Mouse (Mus musculus): ENCODE measurements around the gene Tmem9. TPM values are rescaled to one million over a fixed set of nuclear protein-coding genes. Genes with fewer than 3 reads are reported as not detected.

The Tmem9 gene
- polyA plus RNA-seq, 1 experiment from 2014 or later = 93.3 TPM

DNA sequence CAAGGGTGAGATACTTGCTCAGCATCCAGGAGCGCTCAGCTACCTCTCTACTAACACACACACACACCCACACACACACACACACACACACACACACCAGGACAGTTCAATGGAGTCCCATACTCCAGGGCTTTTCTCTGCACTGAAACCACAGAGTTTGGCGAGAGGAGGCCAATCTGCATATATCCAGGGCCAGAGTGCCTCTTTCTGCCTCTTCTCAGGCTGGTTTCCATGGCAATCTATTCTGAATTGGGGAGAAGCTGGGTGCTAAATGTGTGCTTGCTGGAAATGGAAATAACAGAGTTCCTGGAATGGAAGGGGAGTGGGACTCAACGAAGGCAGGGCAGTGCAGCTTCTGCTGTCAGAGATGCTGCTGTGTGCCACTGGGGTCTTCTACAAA lies 47.8 kb downstream of the Tmem9 start:
- H3K36me3 ChIP-seq (ENCODE audit: control insufficient read depth, insufficient read depth, low read length) = no peaks in the 10 kb centered on the region
- ATAC-seq (ENCODE audit: low read depth) = no peak
- WGBS = 71% methylated on average over 3 of the region's 3 CpGs
- no peak overlapping the region for H3K4me3 ChIP-seq (ENCODE audit: low read depth, low read length)
- H3K27me3 ChIP-seq (replicated peaks; ENCODE audit: control insufficient read depth, insufficient read depth, low read length) = peaks cover 16% of the 10 kb centered on the region
- H3K9ac ChIP-seq (ENCODE audit: low read depth, low read length) = no peak overlapping the region
- no peak overlapping the region for H3K4me2 ChIP-seq (ENCODE audit: low read depth, low read length)
- no peak overlapping the region for H3K27ac ChIP-seq (replicated peaks; ENCODE audit: low read depth, low read length)
- no peaks in the 10 kb centered on the region for H3K9me3 ChIP-seq (ENCODE audit: control insufficient read depth, low read length)
- DNase-seq (ENCODE audit: low spot score) = no peak
- no peaks in the 10 kb centered on the region; the same call in 1 of the 2 replicates for H3K4me1 ChIP-seq (ENCODE audit: control insufficient read depth, insufficient read depth, low read length)

DNA sequence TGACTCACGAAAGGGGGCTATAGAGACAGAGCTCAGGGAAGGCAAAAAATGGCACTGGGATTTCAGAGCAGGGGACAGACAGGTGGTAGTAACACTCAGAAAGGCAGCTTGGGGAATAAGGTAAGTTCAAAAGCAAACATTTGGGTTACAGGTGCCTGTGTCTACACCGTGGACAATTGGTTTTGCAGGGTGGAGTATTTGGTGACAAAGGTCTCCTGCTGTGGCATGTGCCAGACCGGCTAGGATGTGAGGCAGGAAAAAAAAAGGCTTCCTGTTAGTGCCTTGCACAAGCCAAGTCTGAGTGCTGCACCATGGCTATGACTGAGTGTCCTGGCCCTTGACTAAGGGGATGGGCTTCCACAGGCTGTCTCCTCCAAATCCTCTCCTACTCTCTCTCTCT lies 50.6 kb downstream of the Tmem9 start:
- Histone ChIP-seq H3K36me3 (ENCODE audit: control insufficient read depth, insufficient read depth, low read length) (no peaks in the 10 kb centered on the region), H3K27ac (replicated peaks; ENCODE audit: low read depth, low read length) (no peak overlapping the region), H3K4me3 (ENCODE audit: low read depth, low read length) (no peak overlapping the region), H3K9me3 (ENCODE audit: control insufficient read depth, low read length) (no peaks in the 10 kb centered on the region), H3K27me3 (replicated peaks; ENCODE audit: control insufficient read depth, insufficient read depth, low read length) (no peaks in the 10 kb centered on the region), H3K4me2 (ENCODE audit: low read depth, low read length) (no peak overlapping the region), H3K4me1 (ENCODE audit: control insufficient read depth, insufficient read depth, low read length) (no peaks in the 10 kb centered on the region), H3K9ac (ENCODE audit: low read depth, low read length) (no peak overlapping the region)
- 48% methylated on average over 3 of the region's 3 CpGs for WGBS
- ATAC-seq (ENCODE audit: low read depth) = no peak
- no peak for DNase-seq (ENCODE audit: low spot score)

DNA sequence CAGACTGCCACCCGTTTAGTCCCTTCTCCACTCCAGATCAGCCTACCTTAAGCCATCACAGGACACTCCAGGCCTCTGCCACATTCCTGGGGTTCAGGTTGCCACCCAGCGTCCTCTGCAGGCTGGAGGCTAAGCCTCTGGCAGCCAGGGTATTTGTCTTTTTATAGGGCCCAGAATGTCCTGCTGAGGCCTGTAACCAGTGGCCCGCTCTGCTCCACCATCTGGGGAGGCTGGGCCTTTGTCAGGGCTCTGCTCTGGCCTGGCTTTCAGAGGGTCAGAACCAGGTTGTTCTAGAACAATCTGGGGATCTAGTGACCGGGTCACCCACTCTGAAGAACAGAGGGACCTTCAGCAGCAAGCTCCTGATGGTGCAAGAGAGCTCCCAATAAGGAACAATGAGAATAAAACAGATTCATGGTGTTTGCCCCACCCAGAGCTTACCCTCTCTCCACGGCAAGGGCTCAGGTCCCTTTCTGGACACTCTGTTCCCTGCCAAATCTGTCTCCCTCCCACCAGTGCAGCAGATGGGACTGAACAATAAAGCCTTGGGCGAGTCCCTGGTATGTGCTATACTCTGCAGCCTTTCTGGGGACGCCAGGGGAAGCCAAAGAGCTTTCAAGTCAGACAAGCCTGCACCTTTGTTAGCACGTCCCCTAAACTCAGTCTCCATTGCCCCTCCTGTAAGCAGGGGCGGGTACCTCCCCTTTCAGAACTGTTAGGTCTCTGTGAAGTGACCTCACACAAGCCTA lies 53.3 kb downstream of the Tmem9 start:
- DNase-seq (ENCODE audit: low spot score) (no peak), ATAC-seq (ENCODE audit: low read depth) (peak; percentile 35; the same call in 1 of the 2 replicates)
- Histone ChIP-seq H3K9me3 (ENCODE audit: control insufficient read depth, low read length) (no peaks in the 10 kb centered on the region), H3K27ac (replicated peaks; ENCODE audit: low read depth, low read length) (no peak overlapping the region), H3K4me1 (ENCODE audit: control insufficient read depth, insufficient read depth, low read length) (no peaks in the 10 kb centered on the region), H3K4me3 (ENCODE audit: low read depth, low read length) (no peak overlapping the region), H3K4me2 (ENCODE audit: low read depth, low read length) (no peak overlapping the region), H3K27me3 (replicated peaks; ENCODE audit: control insufficient read depth, insufficient read depth, low read length) (no peaks in the 10 kb centered on the region), H3K36me3 (ENCODE audit: control insufficient read depth, insufficient read depth, low read length) (no peaks in the 10 kb centered on the region), H3K9ac (ENCODE audit: low read depth, low read length) (no peak overlapping the region)
- 47% methylated on average over 9 of the region's 9 CpGs for WGBS

DNA sequence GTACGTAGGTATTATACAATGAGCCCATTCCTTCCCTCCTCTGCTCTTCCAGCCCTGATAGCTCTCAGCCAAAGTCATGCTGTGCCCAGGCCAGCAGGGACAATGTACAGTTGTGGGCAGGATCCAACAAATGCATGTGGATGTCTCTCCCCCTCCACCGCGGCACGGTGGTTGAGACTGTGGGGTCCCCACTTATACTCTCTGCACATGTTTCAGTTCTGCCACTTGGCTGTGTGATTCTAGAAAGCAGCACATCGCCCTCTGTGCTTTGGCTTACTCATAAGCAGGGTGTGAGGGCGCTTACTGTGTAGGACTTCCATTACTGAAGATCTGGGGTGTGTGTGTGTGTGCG lies 53.8 kb downstream of the Tmem9 start:
- 85% methylated on average over 7 of the region's 7 CpGs for WGBS
- Histone ChIP-seq H3K9ac (ENCODE audit: low read depth, low read length) (no peak overlapping the region), H3K4me1 (ENCODE audit: control insufficient read depth, insufficient read depth, low read length) (no peaks in the 10 kb centered on the region), H3K27ac (replicated peaks; ENCODE audit: low read depth, low read length) (no peak overlapping the region), H3K9me3 (ENCODE audit: control insufficient read depth, low read length) (no peaks in the 10 kb centered on the region), H3K27me3 (replicated peaks; ENCODE audit: control insufficient read depth, insufficient read depth, low read length) (no peaks in the 10 kb centered on the region), H3K36me3 (ENCODE audit: control insufficient read depth, insufficient read depth, low read length) (no peaks in the 10 kb centered on the region), H3K4me2 (ENCODE audit: low read depth, low read length) (no peak overlapping the region), H3K4me3 (ENCODE audit: low read depth, low read length) (no peak overlapping the region)
- ATAC-seq (ENCODE audit: low read depth) (no peak), DNase-seq (ENCODE audit: low spot score) (no peak)

DNA sequence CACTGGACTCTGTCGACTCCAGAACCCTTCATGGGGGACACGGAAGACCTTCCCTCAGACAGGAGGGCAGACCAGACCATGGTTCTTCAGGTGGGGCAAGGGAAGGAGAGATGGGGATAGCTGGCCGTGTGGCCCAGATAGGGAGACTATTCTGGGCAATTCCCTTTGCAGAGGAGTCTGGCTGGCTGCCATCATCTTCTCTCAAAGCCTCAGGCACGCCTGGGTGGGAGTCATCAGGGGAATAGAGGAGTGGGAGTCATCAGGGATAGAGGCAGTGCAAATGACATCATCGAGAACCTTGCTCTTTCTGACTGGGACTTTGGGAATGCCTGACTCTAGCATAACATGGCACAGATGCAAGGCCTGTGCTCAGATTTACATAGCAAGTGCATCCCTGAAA lies 56.0 kb downstream of the Tmem9 start:
- Histone ChIP-seq H3K27me3 (replicated peaks; ENCODE audit: control insufficient read depth, insufficient read depth, low read length) (no peaks in the 10 kb centered on the region), H3K4me3 (ENCODE audit: low read depth, low read length) (no peak overlapping the region), H3K9ac (ENCODE audit: low read depth, low read length) (no peak overlapping the region), H3K27ac (replicated peaks; ENCODE audit: low read depth, low read length) (no peak overlapping the region), H3K36me3 (ENCODE audit: control insufficient read depth, insufficient read depth, low read length) (no peaks in the 10 kb centered on the region), H3K9me3 (ENCODE audit: control insufficient read depth, low read length) (no peaks in the 10 kb centered on the region), H3K4me2 (ENCODE audit: low read depth, low read length) (no peak overlapping the region), H3K4me1 (ENCODE audit: control insufficient read depth, insufficient read depth, low read length) (no peaks in the 10 kb centered on the region)
- no peak for ATAC-seq (ENCODE audit: low read depth)
- WGBS = 65% methylated on average over 5 of the region's 5 CpGs
- DNase-seq (ENCODE audit: low spot score) = no peak

DNA sequence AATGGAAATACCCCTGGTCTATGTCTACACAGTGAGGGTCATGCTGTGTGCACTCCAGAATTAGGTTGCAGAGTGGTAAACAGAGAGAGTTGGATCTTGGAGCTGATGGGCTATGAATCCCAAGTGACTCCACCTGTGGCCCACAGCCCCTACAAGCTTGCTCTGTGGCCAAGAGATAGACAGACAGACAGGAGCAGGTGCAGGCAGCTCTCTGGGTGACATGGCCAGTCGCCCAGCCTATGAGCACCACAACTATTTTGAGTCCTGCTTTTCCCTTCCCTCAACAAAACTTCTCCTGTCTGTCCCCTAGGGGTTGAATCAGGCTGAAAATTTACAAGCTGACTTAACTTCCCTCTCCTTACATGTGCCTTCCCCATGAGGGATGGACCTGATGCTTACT lies 58.7 kb downstream of the Tmem9 start:
- no peak overlapping the region for H3K4me2 ChIP-seq (ENCODE audit: low read depth, low read length)
- no peak overlapping the region for H3K9ac ChIP-seq (ENCODE audit: low read depth, low read length)
- 40% methylated on average over 1 of the region's 1 CpGs for WGBS
- no peak for ATAC-seq (ENCODE audit: low read depth)
- DNase-seq (ENCODE audit: low spot score) = peak; percentile 36
- H3K36me3 ChIP-seq (ENCODE audit: control insufficient read depth, insufficient read depth, low read length) = no peaks in the 10 kb centered on the region
- H3K27me3 ChIP-seq (replicated peaks; ENCODE audit: control insufficient read depth, insufficient read depth, low read length) = no peaks in the 10 kb centered on the region
- H3K27ac ChIP-seq (replicated peaks; ENCODE audit: low read depth, low read length) = no peak overlapping the region
- H3K9me3 ChIP-seq (ENCODE audit: control insufficient read depth, low read length) = no peaks in the 10 kb centered on the region
- no peaks in the 10 kb centered on the region for H3K4me1 ChIP-seq (ENCODE audit: control insufficient read depth, insufficient read depth, low read length)
- H3K4me3 ChIP-seq (ENCODE audit: low read depth, low read length) = no peak overlapping the region

DNA sequence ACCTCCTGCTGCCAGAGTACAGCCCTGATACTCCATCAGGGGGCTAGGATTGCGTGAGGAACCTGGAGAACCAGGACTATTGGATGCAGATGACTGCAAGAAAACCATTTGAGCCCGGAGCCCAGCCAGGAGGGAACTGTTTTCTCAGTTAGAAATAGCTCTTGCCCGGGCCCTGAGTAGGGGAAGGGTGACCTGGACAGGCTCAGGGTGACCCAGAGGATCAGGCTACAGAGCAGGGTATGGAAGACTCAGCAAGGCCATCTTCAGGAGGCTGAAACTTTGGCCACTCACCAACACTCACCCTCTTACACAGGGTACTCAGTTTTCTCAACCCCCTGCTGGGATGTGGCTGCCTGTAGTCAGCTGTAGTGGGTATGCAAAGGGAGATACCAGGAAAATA lies 59.6 kb downstream of the Tmem9 start:
- Histone ChIP-seq H3K4me1 (ENCODE audit: control insufficient read depth, insufficient read depth, low read length) (no peaks in the 10 kb centered on the region), H3K4me3 (ENCODE audit: low read depth, low read length) (no peak overlapping the region), H3K4me2 (ENCODE audit: low read depth, low read length) (no peak overlapping the region), H3K27ac (replicated peaks; ENCODE audit: low read depth, low read length) (no peak overlapping the region), H3K9ac (ENCODE audit: low read depth, low read length) (no peak overlapping the region), H3K9me3 (ENCODE audit: control insufficient read depth, low read length) (no peaks in the 10 kb centered on the region), H3K36me3 (ENCODE audit: control insufficient read depth, insufficient read depth, low read length) (no peaks in the 10 kb centered on the region), H3K27me3 (replicated peaks; ENCODE audit: control insufficient read depth, insufficient read depth, low read length) (no peaks in the 10 kb centered on the region)
- DNase-seq (ENCODE audit: low spot score) (no peak), ATAC-seq (ENCODE audit: low read depth) (no peak)
- WGBS = 64% methylated on average over 3 of the region's 3 CpGs

DNA sequence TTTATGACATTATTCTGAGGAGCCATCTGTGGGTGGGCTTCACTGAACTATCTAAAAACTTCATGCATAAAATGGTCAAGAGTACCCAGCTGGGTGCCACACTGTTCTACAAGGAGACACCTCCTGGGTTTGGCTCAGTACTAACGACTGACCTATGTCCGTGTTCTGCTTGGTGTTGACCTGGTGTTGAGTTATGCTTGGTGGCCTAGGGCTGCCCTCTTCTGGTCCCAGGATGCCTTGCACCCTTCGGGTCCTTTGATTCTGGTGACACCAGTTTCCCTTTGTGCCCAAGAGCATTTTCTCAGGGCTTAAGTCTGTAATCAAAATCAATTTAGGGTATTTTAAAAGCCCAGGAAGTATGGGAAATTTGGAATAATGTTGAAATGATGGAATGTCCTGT lies 68.1 kb downstream of the Tmem9 start:
- Histone ChIP-seq H3K9me3 (ENCODE audit: control insufficient read depth, low read length) (no peaks in the 10 kb centered on the region), H3K27ac (replicated peaks; ENCODE audit: low read depth, low read length) (no peak overlapping the region), H3K4me1 (ENCODE audit: control insufficient read depth, insufficient read depth, low read length) (no peaks in the 10 kb centered on the region), H3K4me3 (ENCODE audit: low read depth, low read length) (no peak overlapping the region), H3K4me2 (ENCODE audit: low read depth, low read length) (no peak overlapping the region), H3K36me3 (ENCODE audit: control insufficient read depth, insufficient read depth, low read length) (no peaks in the 10 kb centered on the region), H3K27me3 (replicated peaks; ENCODE audit: control insufficient read depth, insufficient read depth, low read length) (no peaks in the 10 kb centered on the region), H3K9ac (ENCODE audit: low read depth, low read length) (no peak overlapping the region)
- WGBS = 5% methylated on average over 3 of the region's 3 CpGs
- no peak for DNase-seq (ENCODE audit: low spot score)
- no peak for ATAC-seq (ENCODE audit: low read depth)

DNA sequence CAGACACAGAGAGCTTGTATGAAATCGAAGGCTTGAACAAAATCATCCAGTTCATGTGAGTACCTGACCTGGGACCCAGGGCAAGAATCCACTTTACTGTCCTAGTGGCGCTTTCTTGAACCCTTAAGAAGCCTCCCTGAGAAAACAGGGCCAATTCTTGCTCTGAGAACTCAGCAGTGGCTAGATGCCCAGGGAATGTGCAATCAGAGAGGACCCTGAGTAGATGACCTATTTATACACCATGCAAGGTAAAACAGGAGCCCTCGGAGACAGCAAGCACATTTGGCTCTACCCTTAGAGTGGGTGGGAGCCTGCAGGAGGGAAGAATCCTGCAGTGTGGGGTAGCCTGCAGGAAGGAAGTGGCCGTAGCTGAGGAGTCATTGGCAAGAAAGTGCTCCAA lies 69.7 kb downstream of the Tmem9 start:
- Histone ChIP-seq H3K27ac (replicated peaks; ENCODE audit: low read depth, low read length) (no peak overlapping the region), H3K4me1 (ENCODE audit: control insufficient read depth, insufficient read depth, low read length) (no peaks in the 10 kb centered on the region), H3K4me3 (ENCODE audit: low read depth, low read length) (no peak overlapping the region), H3K27me3 (replicated peaks; ENCODE audit: control insufficient read depth, insufficient read depth, low read length) (no peaks in the 10 kb centered on the region), H3K36me3 (ENCODE audit: control insufficient read depth, insufficient read depth, low read length) (no peaks in the 10 kb centered on the region), H3K9ac (ENCODE audit: low read depth, low read length) (no peak overlapping the region), H3K9me3 (ENCODE audit: control insufficient read depth, low read length) (peaks cover 10% of the 10 kb centered on the region; the same call in 1 of the 2 replicates), H3K4me2 (ENCODE audit: low read depth, low read length) (no peak overlapping the region)
- 70% methylated on average over 4 of the region's 4 CpGs for WGBS
- ATAC-seq (ENCODE audit: low read depth) (no peak), DNase-seq (ENCODE audit: low spot score) (no peak)
